Mouse (Mus musculus): ENCODE measurements around the gene Sapcd1. TPM values are rescaled to one million over a fixed set of nuclear protein-coding genes. Genes with fewer than 3 reads are reported as not detected.

Gene Sapcd1
- polyA plus RNA-seq (2012; rRNA removed; ENCODE audit: low replicate concordance): 0.41 and 0.69 TPM in 2 replicates

GRCm38 (mm10) chr17:35027277-35028068, at the start of gene Sapcd1:
Sapcd1 (minus strand) TSS chr17:35028016.

GRCm38 (mm10) chr17:35076507-35077176, 48.8 kb upstream of the Sapcd1 start, which contains the start of gene Ly6g6e:
Ly6g6e (plus strand) TSS chr17:35076902.

DNA sequence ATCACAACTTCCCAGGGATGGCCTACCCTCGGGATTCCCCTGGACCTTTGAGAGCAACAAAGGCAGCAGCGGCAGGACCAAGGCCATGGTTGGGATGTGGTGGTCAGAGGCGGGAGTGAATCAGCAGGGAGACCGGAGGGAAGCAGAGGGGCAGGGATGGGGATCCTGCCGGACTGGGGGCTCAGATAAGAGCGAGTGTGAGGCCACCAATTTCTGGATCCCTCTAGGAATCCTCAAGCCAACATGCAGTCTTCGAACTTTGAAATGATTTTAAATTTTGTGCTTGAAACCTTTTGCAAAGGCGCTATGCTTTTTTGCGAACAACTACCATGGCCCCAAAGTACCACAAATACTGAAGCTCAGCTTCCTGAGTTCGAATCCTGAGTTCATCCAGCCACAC, 38.3 kb upstream of the Sapcd1 start, which contains the start of gene Mpig6b:
Gene Mpig6b, minus strand, starts transcription at position 101 of the 400 bp plus-strand sequence.

DNA sequence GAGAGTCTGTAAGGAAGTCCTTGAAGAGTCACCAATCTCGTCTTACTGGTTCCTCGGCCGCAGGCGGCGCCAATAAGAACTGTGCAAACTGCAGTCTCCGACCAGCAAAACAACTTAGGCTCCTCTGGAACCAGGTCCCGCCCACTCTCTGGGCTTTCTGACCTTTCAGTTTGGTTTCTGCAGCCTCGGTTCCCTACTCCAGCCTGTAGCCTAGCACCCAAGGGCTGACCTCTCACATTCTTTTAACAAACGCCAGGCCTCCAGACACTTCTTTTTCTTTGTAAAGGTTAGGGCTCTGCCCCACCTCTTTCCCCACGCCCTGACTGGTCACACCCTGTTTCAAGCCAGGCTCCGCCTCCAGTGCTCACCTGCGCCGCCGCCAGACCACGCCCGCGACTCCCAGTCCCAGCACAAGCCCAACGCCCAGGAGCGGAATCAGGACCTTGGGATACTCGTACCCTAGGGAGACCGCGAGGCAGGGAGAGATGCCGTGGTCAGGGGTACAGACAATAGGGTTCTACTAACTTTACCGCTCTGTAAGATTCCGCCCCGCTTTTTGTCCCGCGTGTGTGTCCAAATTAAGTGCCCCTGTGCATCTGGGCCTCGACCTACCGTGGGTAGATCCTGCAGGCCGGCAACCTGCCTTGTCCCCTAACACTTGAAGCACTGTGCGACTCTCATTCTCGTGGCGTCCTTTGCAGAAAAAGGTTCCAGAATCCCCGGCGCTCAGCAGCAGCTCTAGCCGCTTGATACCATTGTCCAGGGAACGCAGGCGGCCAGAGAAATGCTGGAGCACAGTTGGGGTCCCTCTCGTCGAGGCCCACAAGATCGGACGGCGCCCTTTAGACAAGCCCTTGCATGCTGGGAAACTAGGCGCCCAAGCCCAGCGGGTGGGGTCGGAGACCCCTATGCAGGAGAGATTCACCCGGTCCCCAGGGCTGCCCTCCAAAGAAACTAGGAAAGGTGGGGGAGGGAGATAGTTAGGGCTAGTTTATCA, 37.4 kb upstream of the Sapcd1 start, which contains the start of gene Ly6g6c:
Gene Ly6g6c, plus strand, starts transcription at position 438 of the 997 bp plus-strand sequence.

GRCm38 (mm10) chr17:35058911-35059892, 31.4 kb upstream of the Sapcd1 start, which contains the start of gene Ddah2:
Ddah2 (plus strand) TSS chr17:35059035.

DNA sequence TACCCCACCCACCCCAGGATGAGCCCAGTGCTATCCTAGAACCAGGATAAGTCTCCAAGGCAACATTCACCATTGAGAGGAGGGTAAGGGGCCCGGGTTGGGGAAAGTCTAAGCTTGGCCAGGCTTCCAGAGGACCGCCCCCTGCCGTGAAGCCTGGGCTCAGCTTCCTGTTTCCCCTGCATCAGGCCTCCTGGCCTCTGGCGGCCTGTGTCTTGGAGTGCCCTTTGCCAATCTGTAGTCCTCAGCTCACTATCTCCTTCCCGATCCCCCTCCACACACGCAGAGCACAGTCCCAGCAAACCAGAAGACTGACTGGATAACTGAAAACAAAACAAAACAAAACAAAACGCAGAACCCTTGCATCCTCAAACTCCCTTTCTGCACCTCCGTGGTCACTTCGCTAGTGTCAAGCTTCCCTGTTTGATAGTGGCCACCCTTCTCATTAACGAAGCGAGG, 21.8 kb upstream of the Sapcd1 start, which contains the start of gene Clic1:
Gene Clic1, plus strand, starts transcription at position 406 of the 456 bp plus-strand sequence.

DNA sequence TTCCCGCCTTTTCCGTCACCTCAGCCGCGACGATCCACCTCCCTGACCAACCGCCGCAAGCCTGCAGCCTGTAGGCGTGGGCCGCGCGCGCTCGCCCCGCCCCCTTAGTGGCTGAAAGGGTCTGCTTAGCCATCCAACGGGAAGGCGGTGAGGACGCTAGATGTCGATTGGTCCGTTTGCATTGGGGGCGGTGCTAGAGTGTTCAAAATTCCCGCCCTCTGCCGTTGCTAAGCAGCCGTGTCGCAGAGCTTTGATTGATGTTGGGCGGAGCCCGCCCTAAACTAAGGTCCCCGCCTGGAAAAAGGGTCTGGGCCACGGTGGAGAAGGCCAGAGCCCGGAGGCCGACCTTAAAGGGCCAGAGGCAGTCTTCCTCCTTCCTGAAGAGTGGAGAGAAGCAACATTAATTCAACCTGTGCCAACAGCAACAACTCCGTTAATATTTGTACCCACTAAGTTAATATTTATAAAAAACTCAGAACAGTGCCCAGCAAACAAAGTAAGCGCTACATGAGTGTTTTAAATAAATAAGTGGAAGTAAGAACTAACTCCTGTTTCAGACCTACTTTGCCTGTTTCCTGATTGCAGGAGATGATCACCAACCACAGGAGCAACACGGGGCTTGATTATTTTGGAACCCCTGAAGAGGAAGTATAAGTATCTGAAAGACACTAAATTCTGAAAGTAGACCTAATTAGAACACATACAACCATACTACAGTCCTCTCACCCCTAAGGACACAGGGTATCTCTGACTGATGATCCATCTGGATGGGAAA, 19.1 kb upstream of the Sapcd1 start, which contains the start of gene Msh5:
Gene Msh5, minus strand, starts transcription at position 65 of the 775 bp plus-strand sequence.

DNA sequence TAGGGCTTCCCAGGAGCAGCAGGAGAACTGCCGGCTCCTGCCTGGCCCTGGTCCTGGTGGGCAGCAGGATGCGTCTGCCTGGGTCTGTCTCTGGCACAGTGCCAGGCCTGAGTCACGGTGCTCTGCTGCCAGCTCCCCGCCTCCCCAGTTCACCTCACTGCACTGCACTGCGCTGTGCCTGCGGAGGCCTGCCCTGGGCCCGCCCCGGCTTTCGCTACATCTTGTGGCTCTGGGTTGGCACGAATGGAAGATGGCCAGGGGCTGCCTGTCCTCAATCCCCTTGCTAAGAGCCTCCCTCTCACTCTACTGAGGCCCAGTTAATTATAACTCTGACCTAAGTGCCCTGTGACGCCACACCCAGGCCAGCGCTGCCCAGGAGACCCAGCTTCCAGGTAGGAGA, 11.4 kb downstream of the Sapcd1 start, which contains the start of gene Vwa7:
Gene Vwa7, plus strand, starts transcription at position 204 of the 400 bp plus-strand sequence.

DNA sequence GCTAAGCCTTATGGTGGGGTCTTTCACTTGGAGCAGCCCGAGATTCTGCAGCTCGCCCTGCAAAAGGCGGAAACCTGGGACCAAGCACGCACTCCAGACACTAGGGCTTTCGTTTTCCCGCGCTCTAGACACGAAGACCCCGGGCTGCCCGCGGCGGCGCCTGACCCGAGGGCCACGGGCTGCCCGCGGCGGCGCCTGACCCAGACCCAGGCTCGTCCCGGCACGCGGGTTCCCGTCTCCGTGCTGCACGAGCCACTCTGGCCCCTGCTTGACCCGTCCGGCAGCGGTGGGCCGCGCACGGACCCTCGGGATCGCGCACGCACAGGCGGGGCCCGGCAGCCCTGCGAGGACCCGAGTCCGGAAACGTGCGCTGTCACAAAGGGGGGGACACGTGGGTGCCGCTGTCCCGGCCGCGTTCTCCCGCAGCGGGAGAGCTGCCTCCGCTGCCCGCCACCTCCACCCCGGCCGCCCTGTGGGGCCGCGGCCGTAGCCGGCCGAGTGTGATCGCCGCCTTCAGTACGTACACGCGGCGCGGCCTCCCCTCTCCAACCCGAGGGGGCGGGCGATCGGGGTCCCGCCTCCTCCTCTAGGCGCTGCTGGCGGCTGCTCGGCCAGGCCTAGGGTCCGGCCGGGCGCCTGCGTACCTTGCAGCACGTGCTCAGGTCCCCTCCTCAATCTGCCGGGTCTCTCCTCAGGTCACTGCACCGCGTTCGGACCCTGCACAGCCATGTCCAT, 26.9 kb downstream of the Sapcd1 start, which contains the start of gene Vars:
Gene Vars, plus strand, starts transcription at position 271 of the 735 bp plus-strand sequence.

GRCm38 (mm10) chr17:34981690-34982180, 46.1 kb downstream of the Sapcd1 start, which contains the start of gene Lsm2:
Lsm2 (plus strand) TSS chr17:34981862.

Other genes starting within 250 kb of the Sapcd1 start
- 4.3 and 8.4 TPM in 2 replicates for gene Cyp21a1, start 223.5 kb downstream of the Sapcd1 start, polyA plus RNA-seq (2012; rRNA removed; ENCODE audit: low replicate concordance)
- 55.2 and 59.8 TPM in 2 replicates for gene Stk19, start 191.1 kb downstream of the Sapcd1 start, polyA plus RNA-seq (2012; rRNA removed; ENCODE audit: low replicate concordance)
- gene Dxo, start 191.0 kb downstream of the Sapcd1 start, polyA plus RNA-seq (2012; rRNA removed; ENCODE audit: low replicate concordance): 63.9 and 83.5 TPM in 2 replicates
- gene Skiv2l, start 177.8 kb downstream of the Sapcd1 start, polyA plus RNA-seq (2012; rRNA removed; ENCODE audit: low replicate concordance): 66.9 and 74.8 TPM in 2 replicates
- gene Nelfe, start 177.6 kb downstream of the Sapcd1 start, polyA plus RNA-seq (2012; rRNA removed; ENCODE audit: low replicate concordance): 14.9 and 36.1 TPM in 2 replicates
- 16.5 and 49.9 TPM in 2 replicates for gene Cfb, start 165.5 kb downstream of the Sapcd1 start, polyA plus RNA-seq (2012; rRNA removed; ENCODE audit: low replicate concordance)
- 6.2 and 6.7 TPM in 2 replicates for gene Zbtb12, start 148.5 kb downstream of the Sapcd1 start, polyA plus RNA-seq (2012; rRNA removed; ENCODE audit: low replicate concordance)
- gene Gm20547, start 146.0 kb downstream of the Sapcd1 start, polyA plus RNA-seq (2012; rRNA removed; ENCODE audit: low replicate concordance): not detected in 2 replicates
- gene C2, start 129.8 kb downstream of the Sapcd1 start, polyA plus RNA-seq (2012; rRNA removed; ENCODE audit: low replicate concordance): 5.1 and 6.8 TPM in 2 replicates
- 206 and 215 TPM in 2 replicates for gene Ehmt2, start 129.5 kb downstream of the Sapcd1 start, polyA plus RNA-seq (2012; rRNA removed; ENCODE audit: low replicate concordance)
- 74.7 and 81.1 TPM in 2 replicates for gene Slc44a4, start 113.5 kb downstream of the Sapcd1 start, polyA plus RNA-seq (2012; rRNA removed; ENCODE audit: low replicate concordance)
- gene Neu1, start 96.8 kb downstream of the Sapcd1 start, polyA plus RNA-seq (2012; rRNA removed; ENCODE audit: low replicate concordance): 40.9 and 52.9 TPM in 2 replicates
- 5.4 and 9.5 TPM in 2 replicates for gene Hspa1b, start 68.8 kb downstream of the Sapcd1 start, polyA plus RNA-seq (2012; rRNA removed; ENCODE audit: low replicate concordance)
- not detected in 2 replicates for gene Gm20481, start 58.1 kb downstream of the Sapcd1 start, polyA plus RNA-seq (2012; rRNA removed; ENCODE audit: low replicate concordance)
- 4.9 and 6.7 TPM in 2 replicates for gene Hspa1a, start 55.9 kb downstream of the Sapcd1 start, polyA plus RNA-seq (2012; rRNA removed; ENCODE audit: low replicate concordance)
- gene Hspa1l, start 55.3 kb downstream of the Sapcd1 start, polyA plus RNA-seq (2012; rRNA removed; ENCODE audit: low replicate concordance): 0.15 and 0.22 TPM in 2 replicates
- gene Lsm2, start 46.2 kb downstream of the Sapcd1 start, polyA plus RNA-seq (2012; rRNA removed; ENCODE audit: low replicate concordance): 88.2 and 110 TPM in 2 replicates
- gene Vars, start 27.0 kb downstream of the Sapcd1 start, polyA plus RNA-seq (2012; rRNA removed; ENCODE audit: low replicate concordance): 142 and 150 TPM in 2 replicates
- 1.6 and 2.0 TPM in 2 replicates for gene Vwa7, start 11.4 kb downstream of the Sapcd1 start, polyA plus RNA-seq (2012; rRNA removed; ENCODE audit: low replicate concordance)
- gene Msh5, start 18.7 kb upstream of the Sapcd1 start, polyA plus RNA-seq (2012; rRNA removed; ENCODE audit: low replicate concordance): 2.0 and 5.6 TPM in 2 replicates
- 133 and 202 TPM in 2 replicates for gene Clic1, start 21.9 kb upstream of the Sapcd1 start, polyA plus RNA-seq (2012; rRNA removed; ENCODE audit: low replicate concordance)
- gene Ddah2, start 31.0 kb upstream of the Sapcd1 start, polyA plus RNA-seq (2012; rRNA removed; ENCODE audit: low replicate concordance): 13.4 and 17.5 TPM in 2 replicates
- 0.85 and 7.5 TPM in 2 replicates for gene Ly6g6c, start 37.4 kb upstream of the Sapcd1 start, polyA plus RNA-seq (2012; rRNA removed; ENCODE audit: low replicate concordance)
- 0.18 and 0.55 TPM in 2 replicates for gene Mpig6b, start 38.2 kb upstream of the Sapcd1 start, polyA plus RNA-seq (2012; rRNA removed; ENCODE audit: low replicate concordance)
- gene Ly6g6e, start 48.9 kb upstream of the Sapcd1 start, polyA plus RNA-seq (2012; rRNA removed; ENCODE audit: low replicate concordance): 0.15 and 29.8 TPM in 2 replicates
- gene Ly6g6d, start 50.0 kb upstream of the Sapcd1 start, polyA plus RNA-seq (2012; rRNA removed; ENCODE audit: low replicate concordance): 5.8 and 13.6 TPM in 2 replicates
- gene Ly6g6f, start 57.6 kb upstream of the Sapcd1 start, polyA plus RNA-seq (2012; rRNA removed; ENCODE audit: low replicate concordance): 3.3 and 4.6 TPM in 2 replicates
- gene Abhd16a, start 61.2 kb upstream of the Sapcd1 start, polyA plus RNA-seq (2012; rRNA removed; ENCODE audit: low replicate concordance): 135 and 240 TPM in 2 replicates
- gene Ly6g5c, start 80.3 kb upstream of the Sapcd1 start, polyA plus RNA-seq (2012; rRNA removed; ENCODE audit: low replicate concordance): not detected in 2 replicates
- 1.7 TPM in 2 replicates for gene Ly6g5b, start 87.4 kb upstream of the Sapcd1 start, polyA plus RNA-seq (2012; rRNA removed; ENCODE audit: low replicate concordance)
- 15.1 and 26.1 TPM in 2 replicates for gene Gpank1, start 93.4 kb upstream of the Sapcd1 start, polyA plus RNA-seq (2012; rRNA removed; ENCODE audit: low replicate concordance)
- 334 and 557 TPM in 2 replicates for gene Csnk2b, start 94.0 kb upstream of the Sapcd1 start, polyA plus RNA-seq (2012; rRNA removed; ENCODE audit: low replicate concordance)
- 21.5 and 30.6 TPM in 2 replicates for gene D17H6S53E, start 98.4 kb upstream of the Sapcd1 start, polyA plus RNA-seq (2012; rRNA removed; ENCODE audit: low replicate concordance)
- 0.25 TPM in 2 replicates for gene Apom, start 104.0 kb upstream of the Sapcd1 start, polyA plus RNA-seq (2012; rRNA removed; ENCODE audit: low replicate concordance)
- 179 and 180 TPM in 2 replicates for gene Bag6, start 107.2 kb upstream of the Sapcd1 start, polyA plus RNA-seq (2012; rRNA removed; ENCODE audit: low replicate concordance)
- gene Prrc2a, start 136.9 kb upstream of the Sapcd1 start, polyA plus RNA-seq (2012; rRNA removed; ENCODE audit: low replicate concordance): 388 and 529 TPM in 2 replicates
- 0.76 TPM in 1 of 2 replicates, not detected in the other for gene Aif1, start 148.1 kb upstream of the Sapcd1 start, polyA plus RNA-seq (2012; rRNA removed; ENCODE audit: low replicate concordance)
- gene Lst1, start 160.4 kb upstream of the Sapcd1 start, polyA plus RNA-seq (2012; rRNA removed; ENCODE audit: low replicate concordance): 6.5 and 24.6 TPM in 2 replicates
- gene Ltb, start 166.4 kb upstream of the Sapcd1 start, polyA plus RNA-seq (2012; rRNA removed; ENCODE audit: low replicate concordance): 6.3 and 41.5 TPM in 2 replicates
- gene Tnf, start 174.0 kb upstream of the Sapcd1 start, polyA plus RNA-seq (2012; rRNA removed; ENCODE audit: low replicate concordance): 1.5 and 1.8 TPM in 2 replicates
- gene Lta, start 177.3 kb upstream of the Sapcd1 start, polyA plus RNA-seq (2012; rRNA removed; ENCODE audit: low replicate concordance): 0.70 and 1.1 TPM in 2 replicates
- not detected in 2 replicates for gene Gm16181, start 192.8 kb upstream of the Sapcd1 start, polyA plus RNA-seq (2012; rRNA removed; ENCODE audit: low replicate concordance)
- 2.2 and 3.7 TPM in 2 replicates for gene Atp6v1g2, start 205.6 kb upstream of the Sapcd1 start, polyA plus RNA-seq (2012; rRNA removed; ENCODE audit: low replicate concordance)
- 27.0 and 39.7 TPM in 2 replicates for gene Nfkbil1, start 207.8 kb upstream of the Sapcd1 start, polyA plus RNA-seq (2012; rRNA removed; ENCODE audit: low replicate concordance)
- gene Ddx39b, start 213.7 kb upstream of the Sapcd1 start, polyA plus RNA-seq (2012; rRNA removed; ENCODE audit: low replicate concordance): 147 and 156 TPM in 2 replicates
- 447 and 1,433 TPM in 2 replicates for gene H2-D1, start 234.7 kb upstream of the Sapcd1 start, polyA plus RNA-seq (2012; rRNA removed; ENCODE audit: low replicate concordance)